Mouse (Mus musculus) thymus, adult 2 months (tissue): ENCODE measurements around the gene Ascl1. TPM values are rescaled to one million over a fixed set of nuclear protein-coding genes. Genes with fewer than 3 reads are reported as not detected.

Experiments used
- DNase-seq: peaks from one replicate; pipeline ENCODE4 v3.0.0; 2021
- H3K27ac ChIP-seq: fragments of 200-500 bp; 2 replicates; pipeline ENCODE4 v1.5.1; 2012; ENCODE audit warnings: low read length, control low read depth; ENCODE audit not compliant: control insufficient read depth, insufficient read depth
- H3K27me3 ChIP-seq: fragments of 200-500 bp; 2 replicates; pipeline ENCODE4 v1.6.1; 2012; ENCODE audit warnings: mild to moderate bottlenecking, low read length, moderate library complexity, mixed read lengths; ENCODE audit not compliant: control insufficient read depth, insufficient read depth
- H3K36me3 ChIP-seq: fragments of 200-500 bp; 2 replicates; pipeline ENCODE4 v1.6.1; 2012; ENCODE audit warnings: mild to moderate bottlenecking, low read length, moderate library complexity; ENCODE audit not compliant: control insufficient read depth, insufficient read depth
- H3K4me1 ChIP-seq: fragments of 200-500 bp; replicated peaks from 2 replicates; pipeline ENCODE4 v1.6.1; 2012; ENCODE audit warnings: low read length; ENCODE audit not compliant: control insufficient read depth, insufficient read depth
- H3K4me3 ChIP-seq: fragments of 200-500 bp; 2 replicates; pipeline ENCODE4 v1.5.1; 2012; ENCODE audit warnings: mild to moderate bottlenecking, low read length, control low read depth, moderate library complexity; ENCODE audit not compliant: control insufficient read depth, insufficient read depth
- CTCF ChIP-seq: fragments of 200-500 bp; IDR thresholded peaks from 2 replicates; pipeline ENCODE4 v1.5.1; 2012; ENCODE audit warnings: mild to moderate bottlenecking, control low read depth, low read length, moderate library complexity, borderline replicate concordance; ENCODE audit not compliant: control insufficient read depth, poor library complexity, insufficient read depth; ENCODE audit errors: extremely low read depth
- POLR2A ChIP-seq: fragments of 200-500 bp; IDR thresholded peaks from 2 replicates; pipeline ENCODE4 v1.6.1; 2012; ENCODE audit warnings: mild to moderate bottlenecking, low read length, control low read depth, moderate library complexity; ENCODE audit not compliant: control insufficient read depth, poor library complexity, insufficient read depth; ENCODE audit errors: extremely low read depth
- WGBS: fragments of 180-500 bp; shearing (Covaris S2); methylation state at CpG from one replicate; pipeline ENCODE4 v1.1.7; 2018; 5-methylcytosine and 5-hydroxymethylcytosine counted together
- polyA plus RNA-seq: library from polyadenylated mRNA; depleted of rRNA; stranded (reverse); fragments of >200 nt; gene quantifications from 2 replicates; pipeline ENCODE4 v1.2.3, GENCODE M21; 2012

Gene Ascl1
- polyA plus RNA-seq, 1 experiment = 26.4 TPM

GRCm38 (mm10) chr10:87494176-87494575, 716 bp upstream of the Ascl1 start:
- no peak for DNase-seq
- no peaks in the 10 kb centered on the region for H3K4me1 ChIP-seq
- H3K27ac ChIP-seq = no peak overlapping the region
- TF ChIP-seq POLR2A = no peak
- no peak for TF ChIP-seq CTCF
- no peak overlapping the region for H3K4me3 ChIP-seq
- no peaks in the 10 kb centered on the region; the same call in 1 of the 2 replicates for H3K27me3 ChIP-seq
- no peaks in the 10 kb centered on the region for H3K36me3 ChIP-seq
- 2% methylated on average over 4 of the region's 4 CpGs for WGBS

- TF ChIP-seq CTCF (no peak), POLR2A (no peak)
- no peaks in the 10 kb centered on the region; the same call in 1 of the 2 replicates for H3K27me3 ChIP-seq
- no peaks in the 10 kb centered on the region for H3K36me3 ChIP-seq
- 3% methylated on average over 75 of the region's 90 CpGs for WGBS
- no peak for DNase-seq
- peak overlapping the region; percentile 13; the same call in 1 of the 2 replicates for H3K4me3 ChIP-seq
- H3K27ac ChIP-seq = no peak overlapping the region
- no peaks in the 10 kb centered on the region for H3K4me1 ChIP-seq
Measured at GRCm38 (mm10) chr10:87492661-87493551, 554 bp downstream of the Ascl1 start.

- TF ChIP-seq POLR2A (no peak), CTCF (no peak)
- no peaks in the 10 kb centered on the region; the same call in 1 of the 2 replicates for H3K27me3 ChIP-seq
- WGBS = 3% methylated on average over 26 of the region's 26 CpGs
Measured at GRCm38 (mm10) chr10:87492332-87492660, 1.2 kb downstream of the Ascl1 start.

GRCm38 (mm10) chr10:87491485-87492040, 1.9 kb downstream of the Ascl1 start:
- WGBS = 8% methylated on average over 11 of the region's 11 CpGs
- Histone ChIP-seq H3K27me3 (no peaks in the 10 kb centered on the region; the same call in 1 of the 2 replicates), H3K4me1 (no peaks in the 10 kb centered on the region), H3K27ac (no peak overlapping the region), H3K4me3 (no peak overlapping the region), H3K36me3 (no peaks in the 10 kb centered on the region)
- no peak for TF ChIP-seq POLR2A
- TF ChIP-seq CTCF = no peak
- no peak for DNase-seq

More at GRCm38 (mm10) chr10:87492332-87492660, 1.2 kb downstream of the Ascl1 start:
- no peak for DNase-seq
- no peaks in the 10 kb centered on the region for H3K4me1 ChIP-seq
- H3K36me3 ChIP-seq = no peaks in the 10 kb centered on the region
- H3K4me3 ChIP-seq = no peak overlapping the region
- H3K27ac ChIP-seq = no peak overlapping the region

GRCm38 (mm10) chr10:87490328-87490727, 3.1 kb downstream of the Ascl1 start:
- TF ChIP-seq CTCF = no peak
- no peak for TF ChIP-seq POLR2A
- Histone ChIP-seq H3K4me3 (no peak overlapping the region), H3K4me1 (no peaks in the 10 kb centered on the region), H3K27me3 (no peaks in the 10 kb centered on the region; the same call in 1 of the 2 replicates), H3K36me3 (no peaks in the 10 kb centered on the region), H3K27ac (no peak overlapping the region)
- WGBS = 15% methylated on average over 2 of the region's 2 CpGs
- DNase-seq = no peak

GRCm38 (mm10) chr10:87489246-87490009, 4.0 kb downstream of the Ascl1 start:
- Histone ChIP-seq H3K36me3 (no peaks in the 10 kb centered on the region), H3K4me3 (no peak overlapping the region), H3K27me3 (no peaks in the 10 kb centered on the region; the same call in 1 of the 2 replicates), H3K4me1 (no peaks in the 10 kb centered on the region), H3K27ac (no peak overlapping the region)
- DNase-seq = no peak
- no peak for TF ChIP-seq POLR2A
- TF ChIP-seq CTCF = no peak
- 9% methylated on average over 18 of the region's 18 CpGs for WGBS
